Mouse (Mus musculus) thymus, adult 2 months (tissue): ENCODE measurements around the gene Kcnt1. TPM values are rescaled to one million over a fixed set of nuclear protein-coding genes. Genes with fewer than 3 reads are reported as not detected.

Experiments
- DNase-seq: peaks from one replicate; pipeline ENCODE4 v3.0.0; 2021
- H3K27ac ChIP-seq: fragments of 200-500 bp; 2 replicates; pipeline ENCODE4 v1.5.1; 2012; ENCODE audit warnings: low read length, control low read depth; ENCODE audit not compliant: control insufficient read depth, insufficient read depth
- H3K27me3 ChIP-seq: fragments of 200-500 bp; 2 replicates; pipeline ENCODE4 v1.6.1; 2012; ENCODE audit warnings: mild to moderate bottlenecking, low read length, moderate library complexity, mixed read lengths; ENCODE audit not compliant: control insufficient read depth, insufficient read depth
- H3K36me3 ChIP-seq: fragments of 200-500 bp; 2 replicates; pipeline ENCODE4 v1.6.1; 2012; ENCODE audit warnings: mild to moderate bottlenecking, low read length, moderate library complexity; ENCODE audit not compliant: control insufficient read depth, insufficient read depth
- H3K4me1 ChIP-seq: fragments of 200-500 bp; replicated peaks from 2 replicates; pipeline ENCODE4 v1.6.1; 2012; ENCODE audit warnings: low read length; ENCODE audit not compliant: control insufficient read depth, insufficient read depth
- H3K4me3 ChIP-seq: fragments of 200-500 bp; 2 replicates; pipeline ENCODE4 v1.5.1; 2012; ENCODE audit warnings: mild to moderate bottlenecking, low read length, control low read depth, moderate library complexity; ENCODE audit not compliant: control insufficient read depth, insufficient read depth
- CTCF ChIP-seq: fragments of 200-500 bp; IDR thresholded peaks from 2 replicates; pipeline ENCODE4 v1.5.1; 2012; ENCODE audit warnings: mild to moderate bottlenecking, control low read depth, low read length, moderate library complexity, borderline replicate concordance; ENCODE audit not compliant: control insufficient read depth, poor library complexity, insufficient read depth; ENCODE audit errors: extremely low read depth
- POLR2A ChIP-seq: fragments of 200-500 bp; IDR thresholded peaks from 2 replicates; pipeline ENCODE4 v1.6.1; 2012; ENCODE audit warnings: mild to moderate bottlenecking, low read length, control low read depth, moderate library complexity; ENCODE audit not compliant: control insufficient read depth, poor library complexity, insufficient read depth; ENCODE audit errors: extremely low read depth
- whole genome bisulfite sequencing: fragments of 180-500 bp; shearing (Covaris S2); methylation state at CpG from one replicate; pipeline ENCODE4 v1.1.7; 2018; 5-methylcytosine and 5-hydroxymethylcytosine counted together
- polyA plus RNA-seq: library from polyadenylated mRNA; depleted of rRNA; stranded (reverse); fragments of >200 nt; gene quantifications from 2 replicates; pipeline ENCODE4 v1.2.3, GENCODE M21; 2012

Kcnt1 gene
- polyA plus RNA-seq, 1 experiment = 1.1 TPM

DNA sequence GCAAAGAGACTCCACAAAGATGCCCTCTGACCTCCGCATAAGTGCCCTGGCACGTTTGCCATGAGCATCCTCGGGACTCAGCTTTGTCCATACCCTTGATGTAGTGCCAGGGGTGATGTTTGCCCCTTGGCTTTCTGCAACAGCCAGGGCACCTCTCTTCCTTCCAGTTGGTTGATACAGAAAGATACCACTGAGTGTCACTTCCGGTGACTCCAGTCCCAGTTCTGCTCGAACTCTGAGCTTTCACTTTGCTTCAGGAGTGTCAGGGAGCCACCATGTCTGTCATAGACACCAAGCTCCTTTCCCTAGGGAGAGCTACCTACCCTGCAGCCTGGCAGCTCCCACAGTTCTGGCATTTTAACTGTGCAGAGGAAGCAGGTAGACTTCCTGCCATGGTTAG is 9.5 kb upstream of the Kcnt1 start:
- TF ChIP-seq POLR2A (no peak), CTCF (no peak)
- Histone ChIP-seq H3K27me3 (no peaks in the 10 kb centered on the region), H3K4me3 (peak overlapping the region; percentile 27), H3K36me3 (no peaks in the 10 kb centered on the region), H3K27ac (no peak overlapping the region), H3K4me1 (0 out of 2 replicates have a peak, but pooled peaks cover 4% of the 10 kb centered on the region)
- WGBS = 40% methylated on average over 5 of the region's 5 CpGs
- peak; percentile 10 for DNase-seq

DNA sequence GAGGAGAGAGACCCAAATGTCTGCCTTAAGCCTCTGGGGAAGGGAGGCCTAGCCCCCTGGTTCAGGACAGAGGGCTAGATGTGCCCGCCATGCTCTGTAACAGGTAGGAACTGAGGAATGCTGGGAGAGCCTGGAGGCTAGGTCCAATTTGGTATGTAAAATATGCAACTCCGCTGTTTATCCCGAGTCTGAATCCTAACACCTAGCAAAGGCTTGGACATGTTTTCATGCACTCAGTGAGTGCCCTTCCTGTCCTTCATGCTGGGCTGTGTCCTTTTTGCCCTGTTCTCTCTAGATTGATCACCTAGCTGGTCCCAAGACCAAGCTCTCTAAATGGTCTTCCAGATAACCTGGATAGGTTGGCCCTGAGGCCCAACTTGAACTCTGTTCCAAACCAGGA is 3.6 kb upstream of the Kcnt1 start:
- H3K4me3 ChIP-seq = no peak overlapping the region
- no peaks in the 10 kb centered on the region; the same call in none of the 2 replicates for H3K27me3 ChIP-seq
- 94% methylated on average over 3 of the region's 3 CpGs for whole genome bisulfite sequencing
- H3K36me3 ChIP-seq = no peaks in the 10 kb centered on the region
- no peaks in the 10 kb centered on the region for H3K4me1 ChIP-seq
- H3K27ac ChIP-seq = no peak overlapping the region
- no peak for DNase-seq
- TF ChIP-seq POLR2A (no peak), CTCF (no peak)

- DNase-seq = no peak
- TF ChIP-seq POLR2A = no peak
- TF ChIP-seq CTCF = no peak
- no peaks in the 10 kb centered on the region; the same call in none of the 2 replicates for H3K27me3 ChIP-seq
- no peak overlapping the region for H3K4me3 ChIP-seq
- H3K4me1 ChIP-seq = no peaks in the 10 kb centered on the region
- whole genome bisulfite sequencing = 91% methylated on average over 2 of the region's 2 CpGs
- H3K36me3 ChIP-seq = no peaks in the 10 kb centered on the region
- H3K27ac ChIP-seq = no peak overlapping the region
Observed at GRCm38 (mm10) chr2:25862038-25862437, 1.5 kb upstream of the Kcnt1 start.

DNA sequence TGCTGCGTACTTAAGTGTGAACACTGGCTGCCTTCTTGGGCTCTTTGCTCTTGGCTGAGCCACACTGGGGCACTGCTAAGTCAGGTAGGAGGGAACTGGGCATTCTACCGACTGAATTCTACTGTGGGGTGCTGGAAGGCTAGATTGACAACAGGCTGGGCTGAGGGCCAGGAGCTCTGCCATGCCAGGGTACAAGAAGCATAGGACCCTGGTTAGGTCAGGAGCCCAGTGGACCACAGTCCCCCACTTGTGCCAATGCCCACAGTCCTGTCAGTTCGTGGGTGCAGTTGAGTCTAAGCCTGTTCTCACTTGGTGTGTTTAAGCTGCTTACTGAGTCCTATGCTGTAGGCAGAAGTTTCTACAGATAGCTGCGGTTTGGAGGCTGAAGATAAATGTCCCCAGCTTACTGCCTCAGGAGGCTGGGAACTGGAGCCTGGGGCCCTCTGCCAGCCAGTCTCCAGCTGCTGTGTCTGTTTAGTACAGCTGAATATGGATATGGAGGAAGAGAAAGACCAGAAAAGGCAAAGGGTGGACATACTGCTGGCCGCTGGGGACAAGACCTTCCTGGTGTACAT is 751 bp upstream of the Kcnt1 start:
- Histone ChIP-seq H3K27me3 (no peaks in the 10 kb centered on the region; the same call in none of the 2 replicates), H3K27ac (no peak overlapping the region), H3K36me3 (no peaks in the 10 kb centered on the region), H3K4me3 (no peak overlapping the region), H3K4me1 (no peaks in the 10 kb centered on the region)
- 81% methylated on average over 5 of the region's 5 CpGs for WGBS
- TF ChIP-seq CTCF (no peak), POLR2A (no peak)
- DNase-seq = no peak

DNA sequence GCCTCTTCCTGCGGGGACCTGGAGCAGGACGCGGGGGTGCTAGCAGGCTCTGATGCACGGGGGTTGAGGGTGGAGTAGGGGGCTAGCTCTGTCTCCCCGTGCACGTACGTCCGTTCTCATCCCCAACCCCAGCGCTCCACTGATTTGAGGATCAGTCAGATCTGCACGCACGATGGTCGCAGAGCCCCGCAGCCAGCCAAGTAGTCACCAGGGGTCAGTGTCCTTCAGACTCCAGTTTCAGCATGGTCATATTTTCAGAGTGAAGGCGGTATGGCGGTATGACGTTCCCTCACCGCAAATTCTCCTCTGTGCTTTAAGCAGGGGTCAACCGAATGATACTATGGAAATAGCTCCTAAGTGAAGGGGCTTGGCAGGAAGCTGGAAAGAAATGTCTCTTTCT is 696 bp downstream of the Kcnt1 start:
- Histone ChIP-seq H3K4me1 (no peaks in the 10 kb centered on the region), H3K27me3 (no peaks in the 10 kb centered on the region; the same call in none of the 2 replicates), H3K36me3 (no peaks in the 10 kb centered on the region), H3K27ac (no peak overlapping the region), H3K4me3 (no peak overlapping the region)
- 9% methylated on average over 18 of the region's 18 CpGs for WGBS
- DNase-seq = no peak
- TF ChIP-seq POLR2A (no peak), CTCF (no peak)

DNA sequence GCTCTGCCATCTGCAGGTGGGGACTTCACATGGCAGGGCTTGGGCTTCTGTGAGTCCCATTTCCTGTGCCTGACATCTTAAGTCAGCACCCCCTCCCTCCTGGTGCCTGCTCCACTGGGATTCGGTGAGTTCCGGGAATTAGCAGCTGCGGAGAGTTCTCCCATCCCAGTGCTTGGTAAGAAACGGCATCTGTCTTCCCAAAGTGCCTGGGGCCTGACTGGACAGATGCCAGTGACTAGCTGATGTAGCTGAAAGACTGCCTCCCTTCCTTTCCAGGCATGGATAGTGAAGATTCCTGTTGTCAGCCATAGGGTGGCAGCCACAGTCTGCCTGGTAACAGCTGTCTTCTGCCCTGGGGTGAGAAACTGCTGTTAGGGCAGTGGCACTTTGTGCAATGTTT is 1.9 kb downstream of the Kcnt1 start:
- no peak overlapping the region for H3K27ac ChIP-seq
- no peak overlapping the region for H3K4me3 ChIP-seq
- WGBS = 30% methylated on average over 4 of the region's 4 CpGs
- DNase-seq = no peak
- H3K27me3 ChIP-seq = no peaks in the 10 kb centered on the region; the same call in none of the 2 replicates
- no peaks in the 10 kb centered on the region for H3K36me3 ChIP-seq
- H3K4me1 ChIP-seq = no peaks in the 10 kb centered on the region
- TF ChIP-seq CTCF (no peak), POLR2A (no peak)

- WGBS = 59% methylated on average over 5 of the region's 5 CpGs
- TF ChIP-seq CTCF = no peak
- no peak for TF ChIP-seq POLR2A
- H3K27ac ChIP-seq = no peak overlapping the region
- H3K4me1 ChIP-seq = no peaks in the 10 kb centered on the region
- H3K27me3 ChIP-seq = no peaks in the 10 kb centered on the region; the same call in none of the 2 replicates
- DNase-seq = no peak
- H3K4me3 ChIP-seq = no peak overlapping the region
- H3K36me3 ChIP-seq = no peaks in the 10 kb centered on the region
Observed at GRCm38 (mm10) chr2:25866656-25867055, 3.1 kb downstream of the Kcnt1 start.
